Mouse (Mus musculus): ENCODE measurements around the gene Rptor. TPM values are rescaled to one million over a fixed set of nuclear protein-coding genes. Genes with fewer than 3 reads are reported as not detected.

The Rptor gene
- total RNA-seq, 2 experiments from 2014 or later: 57.5 to 62.0 TPM

DNA sequence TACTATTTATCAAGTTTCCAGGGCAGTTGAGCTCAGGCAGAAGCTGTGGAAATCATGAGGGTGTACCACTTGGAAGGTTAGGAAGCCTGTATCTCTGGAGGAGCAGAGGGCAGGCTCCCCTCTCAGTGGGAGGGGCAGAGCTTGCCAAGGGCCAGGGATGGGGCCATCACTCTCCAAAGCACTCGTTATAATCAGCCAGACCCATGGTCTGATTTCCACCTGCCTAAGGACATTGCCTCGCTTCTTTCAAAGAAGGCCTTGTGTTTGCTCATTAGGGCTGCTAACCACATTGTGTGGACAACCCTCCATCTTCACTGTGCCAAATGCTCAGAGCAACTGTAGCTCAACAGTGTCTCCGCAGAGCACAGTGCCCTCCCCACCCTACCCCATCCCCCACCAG is 215.2 kb downstream of the Rptor start:
- intact Hi-C loops (cut with DNase I): no loop called here
- no peak for DNase-seq (ENCODE audit: low spot score in 2 of 2)

DNA sequence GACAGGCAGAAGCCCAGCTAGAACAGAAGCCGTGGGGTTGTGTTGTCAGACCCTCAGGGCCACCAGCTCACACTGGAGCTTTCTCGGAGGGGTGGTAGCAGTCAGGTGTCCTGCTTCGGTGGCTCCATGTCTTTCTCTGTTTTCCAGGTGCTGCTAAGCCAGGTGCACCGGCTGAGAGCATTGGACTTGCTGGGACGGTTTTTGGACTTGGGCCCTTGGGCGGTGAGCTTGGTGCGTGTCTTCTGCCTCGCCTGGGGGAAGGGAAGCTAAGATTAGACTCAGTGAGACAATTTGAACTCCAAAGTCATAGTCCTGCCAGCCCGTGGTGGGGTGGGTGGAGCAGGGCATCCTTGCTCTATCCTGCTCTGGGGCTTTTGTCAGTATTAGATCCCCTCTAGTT is 218.8 kb downstream of the Rptor start:
- intact Hi-C loops (cut with DNase I): no loop called here
- DNase-seq (ENCODE audit: low spot score in 2 of 2): no peak

DNA sequence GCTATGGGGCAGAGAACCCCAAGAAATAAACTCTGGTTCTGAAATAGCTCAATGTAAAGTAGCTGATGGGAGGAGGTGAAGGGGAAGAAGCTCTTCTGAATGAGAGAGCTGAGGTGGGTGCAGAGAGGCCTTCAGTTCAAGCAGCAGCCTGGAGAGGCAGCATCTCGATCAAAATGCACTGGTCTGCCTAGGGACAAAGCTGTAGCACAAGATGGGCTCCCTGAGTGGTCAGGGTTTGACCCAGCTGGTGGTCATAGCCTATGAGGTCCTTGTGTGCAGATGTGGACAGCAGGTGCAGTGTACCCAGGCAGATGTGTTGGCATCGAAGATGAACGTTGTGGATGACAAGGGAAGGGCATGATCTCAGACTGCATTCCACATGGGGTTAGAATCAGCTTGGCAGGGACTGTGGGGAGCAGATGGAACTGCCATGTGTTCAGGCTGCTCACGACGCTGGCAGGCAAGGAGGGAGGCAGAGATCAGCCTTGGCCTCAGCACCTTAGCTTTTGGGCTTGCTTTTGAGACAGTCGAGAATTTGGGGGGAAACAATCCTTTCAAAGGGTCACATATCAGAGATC is 221.5 kb downstream of the Rptor start:
- DNase-seq (ENCODE audit: low spot score in 2 of 2): no peak
- intact Hi-C loops (cut with DNase I): no loop called here

DNA sequence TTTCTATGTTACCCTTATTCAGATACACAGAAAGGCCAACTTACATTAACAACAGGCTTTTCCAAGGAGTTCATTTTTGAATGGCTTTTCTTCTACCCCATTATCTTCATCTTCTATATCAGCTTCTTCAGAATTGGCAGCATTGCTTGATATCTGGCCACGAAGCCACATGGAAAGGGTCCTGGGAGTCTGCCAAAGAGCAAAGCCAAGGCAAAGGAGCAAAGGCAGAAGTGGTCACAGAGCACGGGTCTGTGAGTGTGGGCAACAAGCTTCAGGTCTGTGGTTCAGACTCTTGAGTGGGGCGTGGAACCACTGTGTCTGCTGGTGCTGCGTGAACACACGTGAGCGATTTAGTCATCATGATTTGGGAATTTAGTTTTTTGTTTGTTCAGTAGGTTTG is 223.1 kb downstream of the Rptor start:
- DNase-seq (ENCODE audit: low spot score in 2 of 2): no peak
- intact Hi-C loops (cut with DNase I): no loop called here

DNA sequence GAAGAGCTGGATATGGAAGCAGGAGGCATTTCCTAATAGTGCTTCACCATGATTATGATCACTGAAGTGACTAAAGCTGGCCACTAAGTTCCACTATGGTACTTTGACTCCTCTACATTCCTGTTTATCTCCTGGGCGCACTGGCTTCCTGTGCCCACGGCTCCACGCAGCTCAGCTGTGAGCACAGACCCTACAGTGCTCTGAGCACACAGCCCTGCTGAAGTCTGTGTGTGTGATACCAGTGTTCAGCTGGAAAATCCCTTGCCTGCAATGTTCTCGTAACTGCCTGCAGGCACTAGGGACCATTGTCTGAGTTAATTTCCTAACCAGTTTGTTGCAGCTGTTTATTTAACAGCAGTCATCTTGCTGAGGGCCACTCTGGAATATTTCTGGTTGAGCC is 223.5 kb downstream of the Rptor start:
- DNase-seq (ENCODE audit: low spot score in 2 of 2): no peak
- intact Hi-C loops (cut with DNase I): no loop called here

DNA sequence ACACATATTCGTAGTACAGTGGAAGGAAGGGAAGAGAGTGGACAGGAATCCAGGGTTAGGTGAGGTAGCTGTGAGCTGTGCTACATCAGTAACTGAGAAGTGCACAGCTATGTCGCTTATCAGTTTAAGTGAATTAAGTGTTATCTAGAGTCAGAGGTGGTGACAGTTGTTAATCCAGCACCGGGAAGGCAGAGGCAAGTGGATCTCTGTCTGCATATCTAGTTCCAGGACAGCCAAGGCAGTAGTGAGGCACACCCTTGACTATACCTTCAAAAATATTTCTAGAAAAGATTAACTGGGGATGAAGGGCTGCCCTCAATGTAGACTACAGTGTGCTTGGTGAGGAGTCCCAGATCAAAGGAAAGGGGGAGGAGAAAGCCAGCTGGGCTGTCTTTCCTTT is 226.4 kb downstream of the Rptor start:
- DNase-seq (ENCODE audit: low spot score in 2 of 2): no peak
- intact Hi-C loops (cut with DNase I): no loop called here

DNA sequence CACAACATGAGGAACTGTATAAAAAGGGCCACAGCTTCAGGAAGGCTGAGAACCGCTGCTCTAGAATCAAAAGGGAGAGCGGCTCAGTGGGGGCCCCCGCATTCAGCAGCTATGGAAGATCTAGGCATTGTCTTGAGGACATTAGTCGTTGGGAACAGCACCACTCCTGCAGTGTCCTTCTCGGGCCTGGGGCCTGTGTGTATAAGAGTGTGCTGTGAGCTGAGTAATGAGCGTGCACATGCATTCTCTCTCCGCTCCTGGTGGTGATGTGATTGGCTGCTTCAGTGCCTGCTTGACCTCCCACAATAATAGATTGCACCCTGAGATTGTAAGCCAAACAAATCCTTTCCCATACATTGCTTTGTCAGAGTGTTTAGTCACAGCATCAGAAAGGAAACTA is 229.0 kb downstream of the Rptor start:
- no peak for DNase-seq (ENCODE audit: low spot score in 2 of 2)
- intact Hi-C loops (cut with DNase I): no loop called here

- intact Hi-C loops (cut with DNase I): no loop called here
- DNase-seq (ENCODE audit: low spot score in 2 of 2): no peak
Measured at GRCm38 (mm10) chr11:119833311-119833710, 230.6 kb downstream of the Rptor start.

DNA sequence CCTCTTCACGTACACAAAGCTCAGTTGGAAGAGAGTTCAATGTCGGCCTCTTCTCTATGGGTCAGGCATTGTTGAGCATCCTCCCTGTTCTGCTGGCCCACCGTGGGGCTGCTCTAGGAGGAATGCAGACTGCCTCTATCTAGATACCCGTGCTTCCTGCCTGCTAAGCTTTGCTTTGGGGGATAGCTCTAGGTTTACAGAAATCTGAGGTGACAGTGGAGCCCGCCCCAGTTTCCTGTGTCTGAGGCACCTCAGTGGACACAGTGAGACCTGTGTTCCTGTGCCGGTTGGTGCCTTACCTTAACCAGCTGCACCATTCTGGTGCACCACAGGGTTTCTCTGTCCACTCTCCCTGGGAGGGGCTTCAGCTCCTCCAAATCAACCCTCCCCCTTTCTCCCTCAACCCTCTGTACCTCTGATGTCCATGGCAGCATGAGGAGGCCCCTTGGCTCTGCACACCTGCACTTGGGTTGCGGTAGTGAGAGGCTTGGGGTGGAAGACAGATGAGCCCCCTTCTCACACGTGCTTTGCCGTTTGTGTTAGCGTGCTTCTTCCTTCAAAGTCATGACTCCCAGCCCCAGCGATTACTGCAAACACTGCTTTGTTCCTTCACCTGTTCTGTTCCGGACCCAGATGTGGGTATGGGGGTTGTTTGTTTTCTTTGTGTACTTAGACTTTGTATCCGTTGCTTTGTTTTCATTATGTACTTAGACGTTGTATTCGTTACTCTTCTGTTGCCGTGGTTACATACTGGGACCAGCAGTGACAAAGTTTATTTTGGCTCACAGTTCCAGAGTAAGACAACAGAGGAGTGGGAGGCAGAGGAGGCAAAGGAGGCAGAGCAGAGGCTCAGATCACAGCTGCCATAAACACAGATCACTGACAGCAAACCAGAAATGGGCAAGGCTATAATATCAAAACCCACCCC is 231.4 kb downstream of the Rptor start:
- DNase-seq (ENCODE audit: low spot score in 2 of 2): no peak
- intact Hi-C loops (cut with DNase I): no loop called here

DNA sequence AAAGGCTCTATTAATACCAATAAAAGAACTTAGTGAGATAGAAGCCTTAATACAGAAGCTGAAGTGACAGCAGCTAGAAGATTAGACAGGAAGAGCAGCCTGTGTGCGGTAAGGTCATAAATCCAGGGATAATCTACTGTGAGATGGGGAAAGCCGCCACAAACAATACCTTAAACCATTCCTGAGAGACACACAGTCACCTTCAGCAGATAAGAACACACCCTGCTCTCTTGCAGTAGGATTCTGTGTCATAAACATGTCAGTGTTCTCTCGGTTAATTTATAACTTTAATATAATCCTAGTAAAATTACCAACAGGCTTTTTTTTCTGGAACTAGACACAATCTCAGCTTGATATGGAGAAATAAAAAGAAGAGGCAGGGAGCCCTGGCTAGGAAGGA is 233.6 kb downstream of the Rptor start:
- DNase-seq (ENCODE audit: low spot score in 2 of 2): no peak
- intact Hi-C loops (cut with DNase I): no loop called here

- DNase-seq (ENCODE audit: low spot score in 2 of 2): no peak
- intact Hi-C loops (cut with DNase I): no loop called here
Measured at GRCm38 (mm10) chr11:119837786-119838185, 235.1 kb downstream of the Rptor start.

GRCm38 (mm10) chr11:119839411-119840342 is 237.0 kb downstream of the Rptor start:
- DNase-seq (ENCODE audit: low spot score in 2 of 2): no peak
- intact Hi-C loops (cut with DNase I): no loop called here

- intact Hi-C loops (cut with DNase I): no loop called here
- DNase-seq (ENCODE audit: low spot score in 2 of 2): no peak
Measured at GRCm38 (mm10) chr11:119846608-119847007, 243.9 kb downstream of the Rptor start.

GRCm38 (mm10) chr11:119847076-119847475 is 244.4 kb downstream of the Rptor start:
- no peak for DNase-seq (ENCODE audit: low spot score in 2 of 2)
- intact Hi-C loops (cut with DNase I): no loop called here

DNA sequence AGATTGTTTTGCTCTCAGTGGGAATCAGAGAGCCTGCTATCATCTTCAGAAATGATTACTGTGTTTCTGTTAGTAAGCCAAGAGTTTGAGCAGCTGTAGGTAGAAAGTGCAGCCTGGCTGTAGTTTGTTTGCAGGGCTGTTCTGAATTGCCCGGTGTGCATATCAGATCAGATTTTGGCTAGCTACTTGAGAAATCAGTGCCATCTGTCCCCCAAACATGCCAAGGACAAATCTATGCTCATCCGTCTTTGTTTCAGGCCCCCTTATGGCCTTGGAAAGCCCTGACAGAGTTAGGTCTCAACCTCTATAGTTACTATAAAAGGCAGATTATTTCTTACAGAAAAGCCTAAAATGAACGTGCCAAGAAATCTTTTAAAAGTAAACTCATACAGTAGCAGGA is 244.9 kb downstream of the Rptor start:
- no peak for DNase-seq (ENCODE audit: low spot score in 2 of 2)

GRCm38 (mm10) chr11:119848189-119848588 is 245.5 kb downstream of the Rptor start:
- intact Hi-C loops (cut with DNase I): no loop called here
- DNase-seq (ENCODE audit: low spot score in 2 of 2): no peak

More for the DNA sequence above, 244.9 kb downstream of the Rptor start:
- intact Hi-C loops (cut with DNase I): no loop called here

- DNase-seq (ENCODE audit: low spot score in 2 of 2): no peak
- intact Hi-C loops (cut with DNase I): loop anchor here (5.0 kb wide), 2 partner anchors 44 to 309 kb away; partner anchors contain the start of gene Nptx1
Measured at GRCm38 (mm10) chr11:119855999-119856398, 253.3 kb downstream of the Rptor start.

DNA sequence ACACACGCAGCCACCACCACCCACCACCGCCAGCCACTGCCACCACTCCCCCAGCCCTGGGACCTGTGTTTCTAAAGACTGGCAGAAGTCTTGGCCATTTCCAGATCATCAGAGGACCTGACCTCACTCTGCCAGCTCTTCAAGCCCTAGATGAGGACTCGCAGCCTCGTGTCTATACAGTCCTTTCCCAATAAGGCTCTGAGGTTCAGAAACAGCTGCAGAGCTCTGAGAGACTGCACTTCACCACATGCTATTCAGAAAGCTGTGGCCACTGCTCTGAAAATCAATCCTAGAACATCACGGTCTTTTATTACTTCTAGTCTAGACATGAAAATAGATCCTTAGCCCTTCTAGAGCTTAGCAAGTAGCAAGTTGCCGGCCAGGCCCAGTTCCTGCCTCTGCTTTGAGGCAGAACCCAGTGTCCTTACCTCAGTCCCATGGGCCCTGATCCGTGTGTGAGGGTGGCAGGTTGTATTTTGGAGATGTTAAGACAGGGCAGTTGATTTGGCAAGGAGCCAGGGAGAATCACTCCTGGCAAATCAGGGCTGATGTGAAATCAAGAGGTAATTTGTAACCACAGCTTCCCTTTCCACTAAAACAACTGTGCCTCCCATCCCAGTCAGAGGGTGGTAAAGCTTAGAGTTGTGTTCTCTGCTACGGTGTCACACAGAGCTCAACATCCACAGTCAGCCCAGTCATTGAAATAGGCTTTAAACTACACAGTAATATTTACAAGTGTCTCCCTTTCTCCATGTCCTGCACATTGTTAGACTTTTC is 260.0 kb downstream of the Rptor start:
- intact Hi-C loops (cut with DNase I): loop anchor here (10.0 kb wide), 1 partner anchor 198 kb away; no protein-coding TSS in a partner anchor
- DNase-seq (ENCODE audit: low spot score in 2 of 2): no peak

- no peak for DNase-seq (ENCODE audit: low spot score in 2 of 2)
- intact Hi-C loops (cut with DNase I): loop anchor here (10.0 kb wide), 1 partner anchor 199 kb away; no protein-coding TSS in a partner anchor
Measured at GRCm38 (mm10) chr11:119863421-119863821, 260.7 kb downstream of the Rptor start.

Measured in left cerebral cortex, postnatal 25 days (tissue).